Mouse (Mus musculus): Measurements from ENCODE around the gene Gm20605.

DNA sequence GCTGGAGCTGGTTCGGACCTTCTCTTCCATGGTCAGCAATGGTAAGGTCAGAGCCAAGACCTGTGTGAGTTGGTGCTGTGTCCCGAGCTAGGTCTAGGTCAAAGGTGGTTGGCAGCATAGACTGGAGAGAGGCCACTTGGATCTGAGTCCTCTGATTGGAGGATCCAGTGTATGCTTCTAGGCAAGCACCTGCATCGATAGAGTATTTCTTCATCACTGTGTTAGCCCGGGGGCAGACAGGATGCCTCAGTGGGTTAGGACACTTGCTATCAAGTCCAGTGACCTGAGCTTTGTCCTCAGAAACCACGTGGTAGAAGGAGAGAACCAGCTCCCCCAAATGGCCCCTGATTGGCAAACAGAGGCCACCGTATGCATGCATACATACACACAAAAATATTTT lies 48.7 kb upstream of the Gm20605 start:
- TF ChIP-seq CTCF (IDR thresholded peaks at IDR 0.05; ENCODE audit: low read depth), result no peak
- no peak for TF ChIP-seq EP300 (IDR thresholded peaks at IDR 0.05; ENCODE audit: low read depth)
